Mouse (Mus musculus) megakaryocyte, embryonic 14.5 days (primary cell): Measurements from ENCODE around the gene Gm43518.

Experiments used
- FLI1 ChIP-seq: IDR thresholded peaks from 2 replicates; pipeline ENCODE4 v1.6.1; 2012; ENCODE audit warnings: low read length, inconsistent platforms, mixed read lengths
- GATA1 ChIP-seq: IDR thresholded peaks from 3 replicates; pipeline ENCODE4 v1.6.1; 2012; ENCODE audit warnings: mixed read lengths, low read length, inconsistent platforms, borderline replicate concordance

GRCm38 (mm10) chr5:123933556-123933955 is 6.3 kb downstream of the Gm43518 start:
- TF ChIP-seq GATA1 (no peak), FLI1 (no peak)
